Mouse (Mus musculus) liver, embryonic 14.5 days (tissue): ENCODE measurements around the gene Mark1. TPM values are rescaled to one million over a fixed set of nuclear protein-coding genes. Genes with fewer than 3 reads are reported as not detected.

Experiments used
- ATAC-seq: fragments of 200-750 bp; cut with Nextera tagmentation; 2 replicates; pipeline ENCODE4 v1.8.0; 2017; ENCODE audit warnings: moderate number of reproducible peaks, mild to moderate bottlenecking, moderate library complexity; ENCODE audit not compliant: insufficient read depth
- DNase-seq, 3 experiments: peaks; one replicate each; pipeline ENCODE4 v3.0.0-alpha.2; 2012 to 2013; ENCODE audit warnings: low read depth in 3 of 3, low spot score in 3 of 3
- H3K27ac ChIP-seq: fragments of 300-500 bp; sonication (generic); 2 replicates; pipeline ENCODE4 v1.5.1; 2014; ENCODE audit warnings: moderate library complexity, mild to moderate bottlenecking, control low read depth, inconsistent platforms
- H3K27me3 ChIP-seq: fragments of 300-500 bp; sonication (generic); 2 replicates; pipeline ENCODE4 v1.6.1; 2014; ENCODE audit warnings: mild to moderate bottlenecking, low read length, moderate library complexity; ENCODE audit not compliant: control insufficient read depth, insufficient read depth
- H3K36me3 ChIP-seq: fragments of 300-500 bp; sonication (generic); replicated peaks from 2 replicates; pipeline ENCODE4 v1.6.1; 2014; ENCODE audit warnings: low read depth; ENCODE audit not compliant: control insufficient read depth, insufficient read depth
- H3K4me1 ChIP-seq, 2 experiments: fragments of 200-500 bp in 1 of 2; fragments of 300-500 bp in 1 of 2; sonication (generic) in 1 of 2; replicated peaks; 2 replicates each; pipeline ENCODE4 v1.6.1; 2012 to 2014; ENCODE audit warnings: antibody characterized with exemption in 1 of 2, inconsistent platforms in 1 of 2, low read length in 1 of 2; ENCODE audit not compliant: control insufficient read depth in 2 of 2, insufficient read depth in 2 of 2
- H3K4me2 ChIP-seq: fragments of 300-500 bp; sonication (generic); 2 replicates; pipeline ENCODE4 v1.6.1; 2014; ENCODE audit warnings: low read depth, mild to moderate bottlenecking, control low read depth, moderate library complexity
- H3K4me3 ChIP-seq, 2 experiments: fragments of 200-500 bp in 1 of 2; fragments of 300-500 bp in 1 of 2; sonication (generic) in 1 of 2; 2 replicates each; pipeline ENCODE4 v1.5.1; 2012 to 2014; ENCODE audit warnings: low read depth in 2 of 2, low read length in 2 of 2, mild to moderate bottlenecking in 2 of 2, control low read depth in 1 of 2, inconsistent platforms in 1 of 2, moderate library complexity in 1 of 2; ENCODE audit not compliant: insufficient read depth in 1 of 2
- H3K9ac ChIP-seq: fragments of 300-500 bp; sonication (generic); replicated peaks from 2 replicates; pipeline ENCODE4 v1.6.1; 2014; ENCODE audit warnings: mild to moderate bottlenecking, control low read depth, moderate library complexity
- H3K9me3 ChIP-seq: fragments of 300-500 bp; sonication (generic); 2 replicates; pipeline ENCODE4 v1.6.1; 2016; ENCODE audit warnings: low read length, mixed read lengths; ENCODE audit not compliant: control insufficient read depth
- CTCF ChIP-seq: IDR thresholded peaks from 2 replicates; pipeline ENCODE4 v1.5.1; 2016; ENCODE audit warnings: antibody characterized with exemption, low read depth, control low read depth
- EP300 ChIP-seq: IDR thresholded peaks from 2 replicates; pipeline ENCODE4 v1.6.1; 2016; ENCODE audit warnings: antibody characterized with exemption, low read depth
- WGBS: fragments of 180-500 bp; shearing (Covaris S2); extraction: QIAGEN DNeasy Blood & Tissue Kit; methylation state at CpG from one replicate; pipeline ENCODE4 v1.1.7; 2014; ENCODE audit not compliant: insufficient replicate concordance; 5-methylcytosine and 5-hydroxymethylcytosine counted together
- polyA plus RNA-seq, 2 experiments: library from polyadenylated mRNA; depleted of rRNA in 1 of 2; stranded (reverse) in 1 of 2; unstranded in 1 of 2; fragments of >200 nt; fragmentation: Nextera tagmentation in 1 of 2; extraction: Ambion mirVana in 1 of 2; gene quantifications; 2 replicates each; pipeline versions ENCODE4 v1.2.1 to v1.2.3; 2012 to 2014

Mark1 gene
- polyA plus RNA-seq, 2 experiments: 0.09 to 0.67 TPM

- H3K4me1 ChIP-seq: no peaks in the 10 kb centered on the region
- no peaks in the 10 kb centered on the region for H3K27me3 ChIP-seq
- TF ChIP-seq CTCF: no peak
- no peak for TF ChIP-seq EP300
- no peak overlapping the region for H3K4me2 ChIP-seq
- 72% methylated on average over 7 of the region's 7 CpGs for WGBS
- H3K4me3 ChIP-seq: no peak overlapping the region
- no peak overlapping the region for H3K9ac ChIP-seq
- ATAC-seq (no peak), DNase-seq (no peak)
- no peak overlapping the region for H3K27ac ChIP-seq
- no peaks in the 10 kb centered on the region for H3K9me3 ChIP-seq
- no peaks in the 10 kb centered on the region for H3K36me3 ChIP-seq
These were observed 96.5 kb downstream of the Mark1 start for GRCm38 (mm10) chr1:184902886-184903285.

GRCm38 (mm10) chr1:184897350-184897749 is 102.0 kb downstream of the Mark1 start:
- ATAC-seq (no peak), DNase-seq (no peak)
- no peaks in the 10 kb centered on the region for H3K9me3 ChIP-seq
- TF ChIP-seq EP300 (no peak), CTCF (no peak)
- WGBS: 80% methylated on average over 16 of the region's 16 CpGs
- no peaks in the 10 kb centered on the region for H3K36me3 ChIP-seq
- no peak overlapping the region for H3K4me3 ChIP-seq
- no peak overlapping the region for H3K4me2 ChIP-seq
- H3K27ac ChIP-seq: no peak overlapping the region
- H3K27me3 ChIP-seq: no peaks in the 10 kb centered on the region
- no peaks in the 10 kb centered on the region for H3K4me1 ChIP-seq
- H3K9ac ChIP-seq: no peak overlapping the region

- H3K36me3 ChIP-seq: no peaks in the 10 kb centered on the region
- ATAC-seq (no peak), DNase-seq (no peak)
- H3K9me3 ChIP-seq: no peaks in the 10 kb centered on the region
- no peaks in the 10 kb centered on the region for H3K4me1 ChIP-seq
- H3K27me3 ChIP-seq: no peaks in the 10 kb centered on the region
- TF ChIP-seq CTCF (no peak), EP300 (no peak)
- H3K27ac ChIP-seq: no peak overlapping the region
- 66% methylated on average over 3 of the region's 3 CpGs for WGBS
- H3K4me3 ChIP-seq: no peak overlapping the region
- no peak overlapping the region for H3K4me2 ChIP-seq
- H3K9ac ChIP-seq: no peak overlapping the region
These were observed 107.4 kb downstream of the Mark1 start for GRCm38 (mm10) chr1:184891998-184892397.

- no peaks in the 10 kb centered on the region for H3K9me3 ChIP-seq
- DNase-seq (no peak), ATAC-seq (no peak)
- 64% methylated on average over 6 of the region's 6 CpGs for WGBS
- H3K27me3 ChIP-seq: no peaks in the 10 kb centered on the region
- no peak overlapping the region for H3K4me2 ChIP-seq
- no peak overlapping the region for H3K9ac ChIP-seq
- no peaks in the 10 kb centered on the region for H3K4me1 ChIP-seq
- no peaks in the 10 kb centered on the region for H3K36me3 ChIP-seq
- H3K27ac ChIP-seq: no peak overlapping the region
- no peak overlapping the region for H3K4me3 ChIP-seq
- TF ChIP-seq EP300: no peak
These were observed 109.9 kb downstream of the Mark1 start for GRCm38 (mm10) chr1:184889454-184889853.

GRCm38 (mm10) chr1:184886160-184886559 is 113.2 kb downstream of the Mark1 start:
- Histone ChIP-seq H3K4me2 (no peak overlapping the region), H3K27ac (no peak overlapping the region), H3K4me1 (no peaks in the 10 kb centered on the region), H3K36me3 (no peaks in the 10 kb centered on the region), H3K9me3 (no peaks in the 10 kb centered on the region), H3K9ac (no peak overlapping the region), H3K4me3 (no peak overlapping the region), H3K27me3 (peaks cover 26% of the 10 kb centered on the region)
- no peak for TF ChIP-seq EP300
- no peak for TF ChIP-seq CTCF
- no peak for ATAC-seq
- 64% methylated on average over 1 of the region's 1 CpGs for WGBS
- DNase-seq: no peak
